Mouse (Mus musculus): ENCODE measurements at regions not wholly inside any gene's neighbourhood (a gene's known extent, or its start where the extent isn't known, plus 50 kb on each side); places are given as distances from the start of the nearest gene placed in this dataset.

DNA sequence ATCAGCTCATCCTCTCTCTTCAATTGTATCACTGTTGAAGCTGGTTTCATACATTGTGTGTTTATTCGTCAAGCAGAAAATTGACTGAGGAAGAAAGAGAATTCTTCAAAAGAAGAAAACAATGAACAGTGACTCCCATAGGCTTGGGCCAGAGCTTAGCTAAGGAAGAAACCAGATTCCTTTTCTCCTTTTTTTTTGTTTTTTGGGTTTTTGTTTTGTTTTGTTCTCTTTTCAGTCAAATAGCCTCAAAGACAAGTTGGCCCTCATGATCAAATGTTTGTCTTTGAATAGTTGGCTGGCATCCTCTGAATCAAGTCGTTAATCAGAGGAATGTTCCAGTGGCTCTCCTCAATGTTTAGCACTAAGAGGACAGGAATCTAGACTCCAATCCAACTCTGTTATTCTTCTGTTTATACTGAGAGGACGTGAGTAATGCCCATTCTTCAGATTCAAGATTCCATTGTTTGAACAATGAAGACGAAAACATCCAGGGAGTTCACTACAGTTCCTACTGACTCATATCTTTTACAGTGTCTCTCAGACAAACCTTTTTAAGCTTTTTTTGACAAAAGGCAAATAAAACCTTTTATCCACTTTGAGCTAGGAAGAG lies 86.1 kb upstream of the Adgrl4 start:
- Histone ChIP-seq H3K4me1 (ENCODE audit: control insufficient read depth, insufficient read depth, low read length) (no peaks in the 10 kb centered on the region), H3K27ac (ENCODE audit: insufficient read depth, low read depth, low read length) (no peak overlapping the region), H3K4me3 (ENCODE audit: insufficient read depth, low read depth, low read length) (no peak overlapping the region)
- TF ChIP-seq CTCF (IDR thresholded peaks at IDR 0.05; ENCODE audit: insufficient read depth, low read depth, low read length) (no peak), POLR2A (IDR thresholded peaks at IDR 0.05; ENCODE audit: insufficient read depth, low read depth, low read length) (no peak)
- WGBS, result 54% methylated on average over 4 of the region's 4 CpGs

DNA sequence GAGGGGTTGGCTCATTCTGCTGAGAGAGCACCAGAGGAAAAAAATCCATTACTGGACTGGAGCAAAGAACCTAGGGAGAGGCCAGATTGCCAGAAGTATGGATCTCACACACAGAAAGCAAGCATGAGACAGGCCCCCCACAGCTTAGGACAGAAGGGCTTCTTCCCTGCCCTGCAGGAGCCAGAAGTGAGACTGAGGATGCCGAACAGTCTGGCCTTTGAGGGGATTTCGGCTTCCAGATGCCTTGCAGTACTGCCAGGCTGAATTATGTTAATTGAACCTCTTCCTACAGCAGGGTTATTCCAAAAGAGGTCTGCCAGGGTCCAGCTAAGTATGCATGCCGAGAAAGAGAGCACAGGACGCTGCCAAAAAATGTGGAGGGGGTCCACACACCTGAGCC lies 71.4 kb upstream of the Adgrl4 start:
- Histone ChIP-seq H3K4me1 (ENCODE audit: control insufficient read depth, insufficient read depth, low read length) (peaks cover 3% of the 10 kb centered on the region; the same call in 1 of the 2 replicates), H3K27ac (ENCODE audit: insufficient read depth, low read depth, low read length) (no peak overlapping the region), H3K4me3 (ENCODE audit: insufficient read depth, low read depth, low read length) (no peak overlapping the region)
- no peak for TF ChIP-seq POLR2A (IDR thresholded peaks at IDR 0.05; ENCODE audit: insufficient read depth, low read depth, low read length)
- no peak for TF ChIP-seq CTCF (IDR thresholded peaks at IDR 0.05; ENCODE audit: insufficient read depth, low read depth, low read length)
- 33% methylated on average over 4 of the region's 4 CpGs for WGBS

DNA sequence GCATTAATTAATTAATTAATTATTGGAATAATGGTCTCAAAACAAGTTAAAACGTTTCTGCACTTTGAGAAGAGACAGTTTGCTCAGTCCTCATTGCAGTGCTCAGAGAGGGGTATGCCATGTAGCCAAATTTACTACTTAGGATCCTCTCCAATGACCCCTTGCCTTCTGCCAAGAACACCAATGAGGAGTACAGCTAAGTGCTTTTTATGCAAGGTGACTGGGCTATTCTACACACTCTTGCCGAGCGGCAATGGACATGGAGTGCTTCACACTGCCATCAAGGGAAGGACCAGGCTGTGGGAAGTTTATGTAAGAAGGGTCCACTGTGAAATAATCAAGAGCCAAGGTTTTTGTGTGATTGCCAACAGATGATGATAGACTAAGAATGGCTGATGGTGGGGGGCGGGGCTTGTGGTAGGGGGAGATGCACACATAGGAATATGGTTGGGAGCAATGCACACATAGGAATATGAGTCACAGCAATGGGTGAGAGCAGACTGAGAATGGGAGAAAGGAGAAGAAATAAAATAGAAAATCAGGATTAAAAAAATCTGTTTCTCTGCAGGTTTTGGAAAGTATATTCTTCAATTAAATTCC lies 70.9 kb upstream of the Adgrl4 start:
- Histone ChIP-seq H3K27ac (ENCODE audit: insufficient read depth, low read depth, low read length) (no peak overlapping the region), H3K4me3 (ENCODE audit: insufficient read depth, low read depth, low read length) (no peak overlapping the region), H3K4me1 (ENCODE audit: control insufficient read depth, insufficient read depth, low read length) (peaks cover 3% of the 10 kb centered on the region; the same call in 1 of the 2 replicates)
- WGBS, result 57% methylated on average over 4 of the region's 4 CpGs
- no peak for TF ChIP-seq CTCF (IDR thresholded peaks at IDR 0.05; ENCODE audit: insufficient read depth, low read depth, low read length)
- TF ChIP-seq POLR2A (IDR thresholded peaks at IDR 0.05; ENCODE audit: insufficient read depth, low read depth, low read length), result no peak

DNA sequence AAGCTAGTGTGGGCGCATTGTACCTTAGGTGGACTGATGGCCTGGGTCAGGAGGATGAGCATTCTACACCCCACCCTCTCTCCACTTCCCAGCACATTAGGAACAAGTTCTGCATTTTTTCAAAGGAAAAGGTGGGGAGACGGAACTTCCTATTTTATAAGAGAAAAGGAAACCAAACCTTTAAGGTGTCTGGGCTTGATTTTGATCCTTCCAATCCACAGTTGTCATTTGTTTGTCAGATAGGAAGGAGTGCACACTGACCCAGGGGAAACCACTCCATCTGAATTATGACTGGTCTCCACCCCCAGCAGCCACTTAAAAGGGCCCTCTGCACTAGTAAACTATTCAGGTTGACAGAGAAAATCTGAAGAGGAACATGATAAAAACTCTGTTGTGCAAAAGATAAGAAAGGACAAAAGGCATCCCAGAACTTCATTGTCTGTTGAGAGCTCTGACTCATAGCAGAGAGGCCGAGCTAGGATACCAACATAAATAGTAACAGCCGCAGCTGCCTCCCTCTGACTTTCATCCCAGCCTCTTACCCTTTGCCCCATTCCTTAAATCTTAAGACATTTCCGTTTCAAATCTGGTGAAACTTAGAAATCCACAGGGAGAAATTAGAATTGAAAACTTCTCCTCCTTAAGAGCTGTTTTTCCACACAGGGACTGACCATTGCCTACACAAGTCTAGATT lies 54.2 kb upstream of the Adgrl4 start:
- 63% methylated on average over 5 of the region's 5 CpGs for WGBS
- Histone ChIP-seq H3K4me3 (ENCODE audit: insufficient read depth, low read depth, low read length) (no peak overlapping the region), H3K4me1 (ENCODE audit: control insufficient read depth, insufficient read depth, low read length) (no peaks in the 10 kb centered on the region), H3K27ac (ENCODE audit: insufficient read depth, low read depth, low read length) (0 out of 2 replicates have a peak overlapping the region, but pooled peaks have one; percentile 26)
- TF ChIP-seq CTCF (IDR thresholded peaks at IDR 0.05; ENCODE audit: insufficient read depth, low read depth, low read length), result no peak
- no peak for TF ChIP-seq POLR2A (IDR thresholded peaks at IDR 0.05; ENCODE audit: insufficient read depth, low read depth, low read length)

DNA sequence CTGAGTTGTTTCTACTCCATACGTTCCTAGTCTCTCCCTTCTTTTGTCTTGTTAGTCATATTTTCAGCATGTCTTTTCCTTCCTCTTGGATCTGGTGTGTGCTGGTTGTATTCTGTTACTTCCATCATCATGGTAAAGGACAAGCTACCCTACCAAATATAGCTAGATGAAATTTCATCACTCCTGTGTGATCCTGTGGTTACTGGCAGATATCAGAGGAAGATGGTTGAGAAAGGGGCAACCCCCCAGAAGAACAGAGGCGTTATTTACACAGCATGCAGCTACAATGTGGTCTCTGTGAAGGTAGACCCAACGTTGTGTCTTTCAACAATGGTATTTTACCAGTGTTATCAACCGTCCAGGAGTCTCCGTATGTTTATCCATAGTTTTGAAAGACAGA lies 52.8 kb upstream of the Adgrl4 start:
- 92% methylated on average over 5 of the region's 5 CpGs for WGBS
- no peak overlapping the region for H3K4me3 ChIP-seq (ENCODE audit: insufficient read depth, low read depth, low read length)
- TF ChIP-seq CTCF (IDR thresholded peaks at IDR 0.05; ENCODE audit: insufficient read depth, low read depth, low read length) (no peak), POLR2A (IDR thresholded peaks at IDR 0.05; ENCODE audit: insufficient read depth, low read depth, low read length) (no peak)
- no peaks in the 10 kb centered on the region for H3K4me1 ChIP-seq (ENCODE audit: control insufficient read depth, insufficient read depth, low read length)
- no peak overlapping the region for H3K27ac ChIP-seq (ENCODE audit: insufficient read depth, low read depth, low read length)

DNA sequence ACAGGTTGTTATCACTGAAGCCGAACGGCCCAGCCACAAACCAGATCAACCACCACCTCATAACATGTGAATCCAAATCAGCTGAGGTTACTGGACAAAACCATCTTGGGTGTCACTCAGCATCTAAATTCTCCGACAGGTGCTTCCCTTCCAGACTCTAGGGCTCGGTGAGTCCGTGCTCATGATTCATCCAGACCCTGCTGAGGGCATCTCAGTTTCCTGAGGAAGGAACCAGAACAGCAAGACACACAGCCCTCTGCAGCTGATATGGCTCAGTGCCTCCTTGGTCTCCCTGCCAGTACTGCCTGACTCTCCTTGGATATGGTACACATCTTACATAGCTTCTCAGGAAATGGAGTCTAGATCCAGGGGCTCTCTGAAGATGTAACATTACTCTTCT lies 51.6 kb upstream of the Adgrl4 start:
- TF ChIP-seq POLR2A (IDR thresholded peaks at IDR 0.05; ENCODE audit: insufficient read depth, low read depth, low read length) (no peak), CTCF (IDR thresholded peaks at IDR 0.05; ENCODE audit: insufficient read depth, low read depth, low read length) (no peak)
- Histone ChIP-seq H3K4me1 (ENCODE audit: control insufficient read depth, insufficient read depth, low read length) (no peaks in the 10 kb centered on the region), H3K27ac (ENCODE audit: insufficient read depth, low read depth, low read length) (no peak overlapping the region), H3K4me3 (ENCODE audit: insufficient read depth, low read depth, low read length) (no peak overlapping the region)
- WGBS, result 81% methylated on average over 5 of the region's 5 CpGs

All from olfactory bulb, adult 2 months (tissue).